8 mouse cellular contexts compared by ENCODE assay signal in genomic region chr17:29459321-29460118, GRCm38 (mm10). TPM values are rescaled to one million over a fixed set of nuclear protein-coding genes. Genes with fewer than 3 reads are reported as not detected.
DNase-seq lines count a peak whose midpoint lies in the region; ATAC-seq and TF ChIP-seq lines count a peak whose summit lies in the region.

No protein-coding gene starts in this region.

- peak overlapping the region; percentile 42 for H3K4me3 ChIP-seq in cerebellum, adult 2 months (replicated peaks; ENCODE audit: insufficient read depth, low read depth, low read length)
- H3K4me3 ChIP-seq in gastrocnemius, adult 2 months = peak overlapping the region; percentile 58
- peak overlapping the region; percentile 3; the same call in 1 of the 2 replicates for H3K4me3 ChIP-seq in liver, embryonic 13.5 days (replicated peaks)
- H3K4me3 ChIP-seq in neural tube, embryonic 12.5 days = 0 out of 2 replicates have a peak overlapping the region, but pooled peaks have one; percentile 23

- TF ChIP-seq CTCF in cerebellum, adult 2 months (IDR thresholded peaks at IDR 0.05; ENCODE audit: borderline replicate concordance, insufficient read depth, low read depth, low read length) = no peak
- TF ChIP-seq CTCF in gastrocnemius, adult 2 months (IDR thresholded peaks at IDR 0.05) = no peak

- H3K9ac ChIP-seq in liver, embryonic 13.5 days = no peak overlapping the region; the same call in 1 of the 2 replicates
- H3K9ac ChIP-seq in neural tube, embryonic 12.5 days = peak overlapping the region; percentile 41; the same call in 1 of the 2 replicates

- TF ChIP-seq POLR2A in cerebellum, adult 2 months (IDR thresholded peaks at IDR 0.05; ENCODE audit: borderline replicate concordance, insufficient read depth, low read length) = peak; percentile 34; the same call in 1 of the 2 replicates

- peak; percentile 14 to 47 for DNase-seq in left cerebral cortex, postnatal 14 days (ENCODE audit: low spot score in 2 of 2)
- DNase-seq in left cerebral cortex, adult 8-10 months (ENCODE audit: low spot score in 2 of 2) = no peak
- peak; percentile 73 to 78 for DNase-seq in cerebellum, adult 2 months
- peak; percentile 74 for DNase-seq in gastrocnemius, adult 2 months
- peak; percentile 53 for DNase-seq in induced T-regulatory cell, adult 2 months (ENCODE audit: low read depth)
- no peak for DNase-seq in liver, embryonic 13.5 days
- no peak for DNase-seq in left cerebral cortex, adult 18-20 months (ENCODE audit: low spot score in 2 of 2)

- peaks cover 17% of the 10 kb centered on the region for H3K4me1 ChIP-seq in cerebellum, adult 2 months (ENCODE audit: control insufficient read depth, insufficient read depth, low read length)
- peaks cover 44% of the 10 kb centered on the region for H3K4me1 ChIP-seq in liver, embryonic 13.5 days (replicated peaks)
- peaks cover 41% of the 10 kb centered on the region for H3K4me1 ChIP-seq in neural tube, embryonic 12.5 days

- peak overlapping the region; percentile 55 for H3K27ac ChIP-seq in cerebellum, adult 2 months (ENCODE audit: insufficient read depth, low read length)
- H3K27ac ChIP-seq in gastrocnemius, adult 2 months = peak overlapping the region; percentile 93
- peak overlapping the region; percentile 55; the same call in 1 of the 2 replicates for H3K27ac ChIP-seq in liver, embryonic 13.5 days
- H3K27ac ChIP-seq in neural tube, embryonic 12.5 days = peak overlapping the region; percentile 62; the same call in 1 of the 2 replicates

- ATAC-seq in liver, embryonic 13.5 days (ENCODE audit: low read depth) = peak; percentile 35; the same call in 1 of the 2 replicates
- ATAC-seq in neural tube, embryonic 12.5 days (ENCODE audit: low FRiP score, low read depth) = peak; percentile 46

- intact Hi-C loops in left cerebral cortex, postnatal 14 days (cut with DNase I) = no loop called here
- intact Hi-C loops in gastrocnemius, adult 2 months (cut with DNase I) = loop anchor here (2.0 to 5.0 kb wide), 2 partner anchors 31 to 62 kb away; partner anchors contain the start of gene Pim1

- H3K4me2 ChIP-seq in liver, embryonic 13.5 days = peak overlapping the region; percentile 29; the same call in 1 of the 2 replicates
- H3K4me2 ChIP-seq in neural tube, embryonic 12.5 days (replicated peaks) = peak overlapping the region; percentile 60

- H3K27me3 ChIP-seq in cerebellum, adult 2 months (ENCODE audit: control insufficient read depth, insufficient read depth, low read length) = no peaks in the 10 kb centered on the region
- peaks cover 80% of the 10 kb centered on the region for H3K27me3 ChIP-seq in liver, embryonic 13.5 days
- H3K27me3 ChIP-seq in neural tube, embryonic 12.5 days (replicated peaks) = no peaks in the 10 kb centered on the region

- H3K9me3 ChIP-seq in liver, embryonic 13.5 days (replicated peaks) = no peaks in the 10 kb centered on the region
- no peaks in the 10 kb centered on the region for H3K9me3 ChIP-seq in neural tube, embryonic 12.5 days

- WGBS in cerebellum, adult 2 months = 11% methylated on average over 24 of the region's 24 CpGs
- WGBS in liver, embryonic 13.5 days (ENCODE audit: insufficient replicate concordance) = 6% methylated on average over 24 of the region's 24 CpGs
- 3% methylated on average over 24 of the region's 24 CpGs for WGBS in neural tube, embryonic 12.5 days

- no peaks in the 10 kb centered on the region for H3K36me3 ChIP-seq in liver, embryonic 13.5 days
- no peaks in the 10 kb centered on the region for H3K36me3 ChIP-seq in neural tube, embryonic 12.5 days

RNA-seq across cellular contexts. Expression of gene Pim1, which starts 31.0 kb away (rescaled TPM):
- 1 to 10 TPM; 3.4 to 4.2 TPM for total RNA-seq in left cerebral cortex, postnatal 14 days (2021)
- 1 to 10 TPM; 4.3 to 6.0 (median 5.1) TPM for total RNA-seq in left cerebral cortex, adult 8-10 months (2022)
- 10.5 and 10.9 TPM in 2 replicates for polyA plus RNA-seq in cerebellum, adult 2 months (2012; rRNA removed)
- 10 to 100 TPM; 13.8 to 35.2 TPM for total RNA-seq in gastrocnemius, adult 2 months (2021)
- 105 and 110 TPM in 2 replicates for polyA plus RNA-seq in liver, embryonic 13.5 days (2015; fragmentation: Nextera tagmentation; extraction: Ambion mirVana)
- polyA plus RNA-seq in neural tube, embryonic 12.5 days (2016; fragmentation: Nextera tagmentation; extraction: Ambion mirVana) = 20.3 and 21.2 TPM in 2 replicates
- total RNA-seq in left cerebral cortex, adult 18-20 months (2021) = 10 to 100 TPM in 1 of 2 experiments, 1 to 10 TPM in 1; 6.9 to 16.9 TPM

Comparison
In these comparisons a context has a peak if more than half of its experiments do, and no peak if none do; other contexts are left out.
1. DNase-seq: peak in left cerebral cortex, postnatal 14 days (2 of 2), cerebellum, adult 2 months (2 of 2), gastrocnemius, adult 2 months (single experiment) and induced T-regulatory cell, adult 2 months (single experiment); none in left cerebral cortex, adult 8-10 months (0 of 2), liver, embryonic 13.5 days (single experiment) and left cerebral cortex, adult 18-20 months (0 of 2).
2. H3K4me3 ChIP-seq: peak in every context shown above with its lines; median percentile 58 in gastrocnemius, adult 2 months; 42 in cerebellum, adult 2 months; 23 in neural tube, embryonic 12.5 days; 3 in liver, embryonic 13.5 days.
3. Peak in every context shown above with its lines, with median percentiles within 50 percentile points of each other: H3K27ac ChIP-seq.